Mouse (Mus musculus): ENCODE data around the gene Tgfb3.

Tgfb3 gene

DNA sequence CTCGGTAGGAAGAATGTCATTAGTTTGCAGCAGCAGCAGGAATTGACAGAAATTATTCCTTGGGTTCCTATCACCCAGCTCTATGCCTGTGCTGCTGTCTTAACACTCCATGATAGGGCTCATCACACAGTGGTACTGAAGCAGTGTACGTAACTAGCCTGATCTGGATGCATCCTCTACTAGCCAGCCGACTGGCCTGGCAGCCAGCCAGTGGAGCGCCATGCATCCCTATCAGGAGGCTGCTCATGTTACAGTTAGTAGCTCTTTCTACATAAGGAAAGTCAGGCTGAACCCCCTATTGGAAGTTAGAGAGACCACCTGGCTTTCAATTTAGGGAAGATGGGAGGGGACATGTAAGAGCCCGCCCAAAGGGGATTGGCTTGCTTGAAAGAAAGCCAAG lies 51.8 kb downstream of the Tgfb3 start:
- DNase-seq = no peak

DNA sequence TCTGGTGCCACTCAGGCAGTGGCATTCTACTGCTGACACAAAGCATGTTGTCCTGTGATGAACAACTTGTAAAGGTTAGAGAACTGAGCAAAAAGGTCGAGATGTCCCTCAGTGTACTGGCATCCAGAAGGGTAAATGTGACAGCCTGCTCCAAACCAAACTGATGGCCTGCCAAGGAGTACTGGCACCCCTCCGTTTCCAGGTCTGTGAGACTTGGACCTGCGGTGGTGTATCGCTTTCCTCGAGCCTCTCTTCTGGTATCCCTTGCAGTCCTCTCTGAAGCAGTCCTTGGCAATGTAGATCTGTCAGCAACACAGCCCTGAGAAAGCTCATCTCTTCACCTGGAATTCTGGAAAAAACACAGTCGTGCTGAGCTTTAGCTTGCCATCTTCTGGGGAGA lies 53.4 kb downstream of the Tgfb3 start:
- no peak for DNase-seq

DNA sequence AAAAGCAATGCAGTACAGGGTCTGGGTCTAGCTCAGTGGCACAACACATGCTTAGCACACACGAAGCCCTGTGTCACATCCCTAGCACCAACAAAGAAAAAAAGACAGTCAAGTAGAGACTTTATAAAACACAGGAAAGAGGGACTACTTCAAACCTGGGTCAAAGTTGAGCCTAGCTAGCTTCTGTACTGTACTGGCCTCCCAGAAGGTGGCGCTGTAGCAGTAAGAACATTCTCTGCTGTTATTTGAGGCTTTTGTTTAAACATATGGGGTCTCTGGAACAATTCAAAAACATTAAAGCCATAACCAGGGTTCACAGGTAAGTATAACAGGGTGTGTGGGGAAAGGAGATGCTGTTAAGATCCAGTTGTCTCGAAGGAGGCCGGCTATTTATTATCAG lies 54.4 kb downstream of the Tgfb3 start:
- peak; percentile 64 for DNase-seq

DNA sequence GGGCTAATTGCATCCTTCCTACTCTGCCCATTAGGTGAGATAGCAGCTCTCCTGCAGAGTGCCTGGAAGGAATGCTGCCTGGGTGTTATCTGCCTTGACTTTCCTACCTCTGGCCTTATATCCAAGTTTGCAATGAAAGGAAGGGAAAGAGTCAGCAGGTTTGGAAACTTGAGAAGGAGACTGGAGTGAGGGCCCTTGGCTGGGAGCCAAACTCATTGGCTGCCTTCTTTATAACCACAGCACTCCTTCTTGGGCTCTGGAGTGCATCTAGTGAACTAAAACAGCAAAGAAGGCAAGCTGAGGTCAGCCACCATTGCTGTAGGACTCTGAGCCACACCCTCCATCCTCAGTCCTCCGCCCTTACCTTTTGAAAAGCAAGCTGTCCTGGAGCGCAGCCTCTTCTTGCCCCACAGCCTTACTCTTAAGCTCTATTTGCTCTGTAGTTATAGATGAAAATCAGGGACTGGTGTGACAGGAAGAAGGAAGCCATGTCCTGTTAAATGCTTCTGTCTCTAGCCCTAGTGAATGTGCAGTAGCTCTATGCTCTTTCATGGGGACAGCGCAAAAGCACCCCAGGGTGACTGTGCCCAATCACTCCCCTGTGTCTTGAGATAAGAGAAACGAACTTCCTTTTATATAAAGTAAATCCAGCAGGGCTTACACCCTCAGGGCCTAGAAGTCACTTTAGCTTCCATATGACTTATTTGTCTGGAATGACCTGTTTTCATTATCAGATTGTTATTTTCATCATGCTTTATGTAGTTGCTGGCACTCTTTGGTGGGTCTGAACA lies 55.6 kb downstream of the Tgfb3 start:
- DNase-seq = peak; percentile 76

DNA sequence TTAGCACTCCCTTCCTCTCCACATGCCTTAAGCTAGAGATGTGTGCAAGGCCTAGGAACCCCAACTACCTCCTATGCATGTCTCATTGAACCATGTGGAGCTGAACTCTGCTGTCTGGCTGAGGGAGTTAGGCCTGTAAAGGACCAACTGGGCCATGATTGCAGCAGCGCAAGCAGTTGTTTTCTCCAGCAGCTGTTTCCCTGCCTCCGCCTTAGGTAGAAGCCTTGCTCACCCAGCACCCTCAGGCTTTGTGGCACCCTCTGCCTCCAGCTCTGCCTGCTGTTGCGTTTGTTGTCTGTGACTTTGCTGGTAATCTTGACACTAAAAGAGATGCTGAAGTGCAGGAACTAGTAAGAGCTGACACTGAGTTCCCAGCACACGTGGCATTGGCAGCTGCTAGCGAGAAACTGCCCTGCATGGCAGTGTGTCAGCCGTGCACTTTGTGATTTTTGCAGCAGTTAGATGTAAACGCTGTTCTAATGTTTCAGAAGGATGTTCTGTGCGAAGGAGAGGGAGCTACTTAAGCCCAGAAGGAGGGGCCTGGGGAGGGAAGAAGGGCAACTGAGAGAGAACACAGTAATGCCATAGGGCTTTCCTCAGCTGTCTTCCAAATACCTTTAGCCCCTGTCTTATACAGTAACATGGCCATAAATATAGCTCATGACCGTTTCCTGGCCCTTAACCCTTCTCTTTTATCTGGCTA lies 56.4 kb downstream of the Tgfb3 start:
- DNase-seq = no peak

DNA sequence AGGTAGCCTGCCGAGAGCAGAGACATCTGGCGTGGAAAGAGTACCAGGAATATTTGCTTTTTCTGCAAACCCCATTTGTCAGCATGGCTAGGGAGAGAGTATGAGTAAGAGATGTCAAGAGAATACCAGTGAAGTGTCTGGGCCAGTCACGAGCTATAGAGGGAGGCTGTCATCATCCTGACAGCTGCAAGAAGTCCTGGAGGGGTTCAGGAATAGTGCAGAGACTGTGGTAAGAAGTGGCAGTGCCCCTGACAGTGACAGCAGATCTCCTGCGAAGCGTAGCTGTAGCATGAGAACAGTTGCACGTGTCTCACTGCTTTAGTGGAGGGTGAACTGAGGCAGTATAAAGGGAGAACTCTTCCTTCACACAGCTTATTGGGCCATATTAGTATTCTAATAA lies 57.3 kb downstream of the Tgfb3 start:
- no peak for DNase-seq

DNA sequence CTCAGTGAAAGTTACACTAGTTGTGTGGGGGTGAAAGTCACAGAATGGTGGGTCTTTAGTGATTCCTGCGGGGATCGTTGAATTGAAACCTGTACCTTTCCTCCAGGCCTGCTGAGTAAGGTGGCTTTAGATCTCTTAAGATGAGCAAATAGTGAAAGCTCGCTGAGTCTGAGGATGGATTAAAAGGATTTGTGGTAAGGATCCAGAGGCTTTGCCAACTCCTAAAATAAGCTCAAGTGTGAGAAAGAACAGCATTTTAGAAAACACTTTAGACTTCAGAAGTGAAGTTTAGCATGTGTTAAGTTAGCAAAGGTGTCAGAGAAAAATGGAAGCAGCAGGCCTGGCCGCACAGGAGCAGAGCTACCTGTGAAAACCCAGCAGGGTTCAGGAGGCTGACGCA lies 61.5 kb downstream of the Tgfb3 start:
- no peak for DNase-seq

DNA sequence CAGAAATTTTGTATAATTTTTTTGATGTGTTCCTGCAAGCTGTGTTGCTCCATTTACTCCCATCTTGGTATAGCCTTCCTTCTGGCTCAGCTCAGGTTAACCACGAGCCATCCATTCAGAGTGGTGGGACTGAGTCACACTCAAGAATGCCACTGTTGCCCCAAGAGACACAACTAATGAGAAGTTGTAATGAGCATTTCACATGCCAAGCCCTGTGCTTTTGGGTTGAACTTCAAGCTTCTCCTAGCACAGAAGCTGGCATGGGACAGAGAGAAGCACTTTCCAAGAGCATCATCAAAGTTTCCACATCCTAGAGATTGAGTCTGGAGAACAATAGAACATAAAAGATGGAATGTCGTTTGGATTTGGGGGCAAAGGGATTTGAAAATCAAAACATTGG lies 63.7 kb downstream of the Tgfb3 start:
- DNase-seq = no peak

DNA sequence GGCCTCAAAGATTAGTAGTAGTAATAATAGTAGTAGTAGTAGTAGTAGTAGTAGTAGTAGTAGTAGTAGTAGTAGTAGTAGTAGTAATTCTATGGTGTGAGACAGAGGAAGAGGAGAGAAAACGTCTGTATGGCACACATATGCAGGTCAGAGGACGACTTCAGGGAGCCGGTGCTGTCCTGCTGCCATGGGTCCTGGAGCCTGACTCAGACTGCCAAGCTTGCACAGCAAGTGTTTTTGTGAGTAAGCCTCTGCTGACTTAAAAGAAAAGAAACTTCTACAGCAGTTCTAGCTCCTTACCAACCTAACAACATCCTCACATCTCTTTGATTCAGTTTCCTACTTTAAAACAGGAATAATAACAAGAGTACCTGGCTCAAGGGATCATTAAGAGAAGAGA lies 64.2 kb downstream of the Tgfb3 start:
- no peak for DNase-seq

DNA sequence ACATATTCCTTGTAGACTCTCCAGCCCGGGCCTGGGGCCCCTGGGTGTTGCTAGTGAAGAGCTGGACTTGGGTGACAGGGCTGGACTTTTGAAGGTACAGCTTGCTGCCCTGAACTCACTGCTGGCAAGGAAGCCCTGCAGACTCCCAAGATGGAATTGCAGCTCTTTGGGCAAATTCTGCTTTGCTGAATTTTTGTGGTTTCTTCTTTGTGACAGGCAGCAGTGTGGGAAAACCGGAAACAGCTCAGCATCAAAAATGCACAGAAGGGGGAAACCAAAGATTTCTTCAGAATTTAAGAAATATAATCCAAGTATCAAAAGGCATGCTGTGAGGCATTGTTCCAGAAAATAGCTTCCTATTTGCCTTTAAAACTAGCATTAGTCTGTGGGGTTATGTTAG lies 64.7 kb downstream of the Tgfb3 start:
- DNase-seq = no peak

DNA sequence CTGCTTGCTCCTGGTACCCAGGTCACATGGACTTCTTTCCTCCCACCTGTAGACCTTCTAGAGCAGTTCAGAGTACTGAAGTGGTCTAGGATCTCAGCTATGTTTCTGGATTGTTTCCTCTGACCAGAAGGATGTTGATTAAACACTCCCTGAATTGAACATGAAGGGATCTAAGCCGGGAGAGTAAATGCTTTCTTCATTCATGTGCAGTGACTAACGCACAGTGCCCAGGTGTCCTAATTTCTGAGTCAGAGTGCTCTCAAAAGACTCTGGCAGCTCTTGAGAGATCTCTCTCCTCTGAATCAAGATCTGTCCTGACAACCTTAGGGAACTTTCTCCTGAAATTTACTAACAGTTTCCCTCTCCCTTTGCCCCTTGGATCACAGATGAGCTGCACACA lies 66.6 kb downstream of the Tgfb3 start:
- no peak for DNase-seq

DNA sequence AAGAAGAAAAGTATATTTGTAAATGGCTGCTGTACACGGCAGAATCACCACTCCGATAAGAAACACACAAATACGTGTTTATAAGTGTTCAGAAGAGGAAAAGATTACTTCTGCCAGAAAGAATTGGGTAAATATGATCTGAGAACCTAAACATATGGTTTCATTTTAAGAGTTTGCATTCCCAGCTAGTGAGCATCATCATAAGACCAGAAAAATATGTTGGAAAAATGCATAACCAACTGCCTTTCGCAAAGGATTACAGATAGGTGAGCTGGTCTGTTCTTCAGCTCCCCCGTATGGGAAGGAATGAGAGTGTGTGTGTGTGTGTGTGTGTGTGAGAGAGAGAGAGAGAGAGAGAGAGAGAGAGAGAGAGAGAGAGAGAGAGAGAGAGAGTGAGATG lies 68.2 kb downstream of the Tgfb3 start:
- no peak for DNase-seq

DNA sequence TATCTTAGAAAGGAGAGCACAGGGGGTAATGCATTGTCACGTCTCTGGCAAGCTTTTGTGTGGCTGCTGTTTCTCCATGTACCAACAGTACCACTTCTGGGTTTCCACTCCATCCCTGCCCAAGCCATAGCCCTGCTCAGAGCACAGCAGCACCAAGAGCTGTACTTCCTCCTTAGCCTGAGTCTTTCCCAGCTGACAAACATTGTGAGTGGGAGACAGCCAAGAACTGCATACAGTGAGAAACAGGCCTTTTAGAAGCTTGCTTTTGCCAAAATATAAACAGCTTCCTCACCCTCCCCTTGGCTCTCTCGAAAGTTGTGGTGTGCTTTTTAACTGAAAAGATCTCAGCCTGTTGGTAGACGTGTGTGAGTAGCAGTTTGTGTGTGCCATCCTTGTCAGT lies 71.5 kb downstream of the Tgfb3 start:
- DNase-seq = no peak

Measured in lung, postnatal 36 days (tissue).